Mouse (Mus musculus) ES-Bruce4 (cell line): ENCODE results near the gene Fgr. TPM values are rescaled to one million over a fixed set of nuclear protein-coding genes. Genes with fewer than 3 reads are reported as not detected.

Experiments used
- H3K27ac ChIP-seq: 2 replicates; pipeline ENCODE4 v1.5.1; 2012; ENCODE audit warnings: low read length, inconsistent platforms; ENCODE audit not compliant: insufficient read depth
- H3K27me3 ChIP-seq: 2 replicates; pipeline ENCODE4 v1.6.1; 2012; ENCODE audit warnings: mild to moderate bottlenecking, low read length, inconsistent platforms; ENCODE audit not compliant: control insufficient read depth, poor library complexity, insufficient read depth, severe bottlenecking
- H3K36me3 ChIP-seq: 2 replicates; pipeline ENCODE4 v1.6.1; 2012; ENCODE audit warnings: inconsistent platforms, mild to moderate bottlenecking, low read length, moderate library complexity; ENCODE audit not compliant: control insufficient read depth, poor library complexity, insufficient read depth, severe bottlenecking
- H3K4me1 ChIP-seq: one replicate; pipeline ENCODE4 v1.8.1; 2011; ENCODE audit warnings: low read length; ENCODE audit not compliant: control insufficient read depth, insufficient read depth
- H3K4me3 ChIP-seq: 2 replicates; pipeline ENCODE4 v1.5.1; 2011; ENCODE audit warnings: low read depth, mild to moderate bottlenecking, low read length
- H3K9ac ChIP-seq: 2 replicates; pipeline ENCODE4 v1.6.1; 2012; ENCODE audit warnings: low read depth, mild to moderate bottlenecking, inconsistent platforms; ENCODE audit not compliant: poor library complexity, severe bottlenecking
- H3K9me3 ChIP-seq: replicated peaks from 2 replicates; pipeline ENCODE4 v1.6.1; 2012; ENCODE audit warnings: mild to moderate bottlenecking, low read length, inconsistent platforms; ENCODE audit not compliant: control insufficient read depth, poor library complexity, insufficient read depth, severe bottlenecking
- CTCF ChIP-seq: IDR thresholded peaks from one replicate; pipeline ENCODE4 v1.8.1; 2011; ENCODE audit warnings: low read depth, low read length
- EP300 ChIP-seq: IDR thresholded peaks from 2 replicates; pipeline ENCODE4 v1.6.1; 2011; ENCODE audit warnings: low read depth, low read length; ENCODE audit not compliant: insufficient read depth
- POLR2A ChIP-seq: IDR thresholded peaks from one replicate; pipeline ENCODE4 v1.8.1; 2011; ENCODE audit warnings: low read length; ENCODE audit not compliant: insufficient read depth
- polyA plus RNA-seq: library from polyadenylated mRNA; stranded (reverse); fragments of >200 nt; gene quantifications from 2 replicates; pipeline ENCODE4 v1.2.4, GENCODE M21; 2011; ENCODE audit warnings: low read depth; ENCODE audit not compliant: missing spikeins, insufficient read depth, insufficient read length

Fgr gene
- polyA plus RNA-seq, 1 experiment = 0.70 TPM

- Histone ChIP-seq H3K4me3 (no peak overlapping the region), H3K27ac (no peak overlapping the region), H3K4me1 (no peaks in the 10 kb centered on the region), H3K27me3 (no peaks in the 10 kb centered on the region), H3K9me3 (0 out of 2 replicates have a peak, but pooled peaks cover 2% of the 10 kb centered on the region), H3K9ac (no peak overlapping the region), H3K36me3 (no peaks in the 10 kb centered on the region)
- TF ChIP-seq EP300 (no peak), CTCF (peak; percentile 72), POLR2A (no peak)
These were observed 34.3 kb upstream of the Fgr start for GRCm38 (mm10) chr4:132939421-132940127.

- 0 out of 2 replicates have a peak, but pooled peaks cover 2% of the 10 kb centered on the region for H3K9me3 ChIP-seq
- H3K4me1 ChIP-seq = no peaks in the 10 kb centered on the region
- H3K27ac ChIP-seq = no peak overlapping the region
- H3K36me3 ChIP-seq = no peaks in the 10 kb centered on the region
- no peak overlapping the region for H3K9ac ChIP-seq
- no peaks in the 10 kb centered on the region for H3K27me3 ChIP-seq
- no peak for TF ChIP-seq POLR2A
- no peak for TF ChIP-seq EP300
- no peak for TF ChIP-seq CTCF
- peak overlapping the region; percentile 0; the same call in 1 of the 2 replicates for H3K4me3 ChIP-seq
These were observed 32.7 kb upstream of the Fgr start for GRCm38 (mm10) chr4:132941012-132941729.

- no peak overlapping the region for H3K4me3 ChIP-seq
- TF ChIP-seq EP300 = no peak
- TF ChIP-seq POLR2A = no peak
- no peak for TF ChIP-seq CTCF
- H3K9me3 ChIP-seq = 0 out of 2 replicates have a peak, but pooled peaks cover 2% of the 10 kb centered on the region
- peaks cover 4% of the 10 kb centered on the region for H3K4me1 ChIP-seq
- H3K9ac ChIP-seq = no peak overlapping the region
- H3K27ac ChIP-seq = no peak overlapping the region
- H3K36me3 ChIP-seq = no peaks in the 10 kb centered on the region
- H3K27me3 ChIP-seq = no peaks in the 10 kb centered on the region
These were observed 30.8 kb upstream of the Fgr start for GRCm38 (mm10) chr4:132943088-132943487.

GRCm38 (mm10) chr4:132944106-132944505 is 29.8 kb upstream of the Fgr start:
- Histone ChIP-seq H3K4me3 (no peak overlapping the region), H3K9me3 (0 out of 2 replicates have a peak, but pooled peaks cover 2% of the 10 kb centered on the region), H3K4me1 (peaks cover 4% of the 10 kb centered on the region), H3K27ac (no peak overlapping the region), H3K36me3 (no peaks in the 10 kb centered on the region), H3K27me3 (no peaks in the 10 kb centered on the region), H3K9ac (no peak overlapping the region)
- no peak for TF ChIP-seq CTCF
- no peak for TF ChIP-seq EP300
- no peak for TF ChIP-seq POLR2A

GRCm38 (mm10) chr4:132944776-132945175 is 29.1 kb upstream of the Fgr start:
- Histone ChIP-seq H3K27ac (peak overlapping the region; percentile 35; the same call in 1 of the 2 replicates), H3K4me3 (no peak overlapping the region), H3K36me3 (no peaks in the 10 kb centered on the region), H3K9ac (no peak overlapping the region), H3K27me3 (no peaks in the 10 kb centered on the region), H3K4me1 (peaks cover 4% of the 10 kb centered on the region), H3K9me3 (0 out of 2 replicates have a peak, but pooled peaks cover 2% of the 10 kb centered on the region)
- TF ChIP-seq EP300 (no peak), POLR2A (no peak)
